Mouse (Mus musculus) inflammation-experienced regulatory T-cells (primary cell): ENCODE data around the gene Sphk2. TPM values are rescaled to one million over a fixed set of nuclear protein-coding genes. Genes with fewer than 3 reads are reported as not detected.

Experiments used
- polyA plus RNA-seq, 2 experiments: library from polyadenylated mRNA; unstranded; fragments of 100-300 nt; shearing (Covaris generic); gene quantifications; one replicate each; pipeline ENCODE4 v1.2.1; 2017

Sphk2 gene
- polyA plus RNA-seq: 10 to 100 TPM; 26.1 to 35.8 TPM

DNA sequence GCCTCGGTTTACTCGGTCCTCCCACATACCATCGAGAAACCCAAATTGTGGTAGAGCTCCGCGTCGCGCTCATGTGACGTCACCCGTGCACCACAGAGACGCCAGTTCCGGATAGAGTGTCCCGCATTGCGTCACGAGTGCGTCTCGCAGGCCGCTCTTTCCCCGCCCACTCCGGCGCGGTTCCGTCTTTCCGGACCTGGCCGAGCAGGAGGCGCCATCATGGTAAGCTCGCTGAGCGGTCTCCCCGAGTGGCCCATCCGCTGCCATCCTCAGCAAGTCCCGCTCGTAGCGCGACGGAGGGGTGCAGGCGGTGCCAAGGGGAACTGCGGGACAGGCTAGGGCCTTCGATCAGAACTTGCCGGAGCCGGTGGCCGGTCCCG is at the start of gene Sphk2:
Sphk2 (minus strand) TSS at position 85 of the 380 bp plus-strand sequence.

DNA sequence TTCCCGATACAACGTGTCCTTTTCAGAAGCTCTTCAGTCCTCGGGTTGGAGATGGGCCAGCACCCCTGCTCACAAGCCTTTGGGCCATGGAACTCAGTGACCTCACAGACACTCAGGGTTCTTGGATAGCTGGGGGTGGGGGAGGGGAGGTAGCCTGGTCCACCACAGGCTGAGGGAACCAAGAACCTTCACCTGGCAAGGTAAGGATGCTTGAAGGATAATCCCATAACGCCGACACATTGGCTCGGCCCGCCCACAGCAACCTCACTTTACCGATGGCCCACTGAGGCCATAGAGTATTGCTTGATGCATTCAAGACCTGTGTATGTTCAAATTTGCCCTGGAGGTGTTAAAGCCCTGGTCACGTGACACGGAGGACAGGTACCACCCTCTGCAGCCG is 7.9 kb upstream of the Sphk2 start, which contains the start of gene Spaca4:
Spaca4 (minus strand) TSS at position 101 of the 400 bp plus-strand sequence.

DNA sequence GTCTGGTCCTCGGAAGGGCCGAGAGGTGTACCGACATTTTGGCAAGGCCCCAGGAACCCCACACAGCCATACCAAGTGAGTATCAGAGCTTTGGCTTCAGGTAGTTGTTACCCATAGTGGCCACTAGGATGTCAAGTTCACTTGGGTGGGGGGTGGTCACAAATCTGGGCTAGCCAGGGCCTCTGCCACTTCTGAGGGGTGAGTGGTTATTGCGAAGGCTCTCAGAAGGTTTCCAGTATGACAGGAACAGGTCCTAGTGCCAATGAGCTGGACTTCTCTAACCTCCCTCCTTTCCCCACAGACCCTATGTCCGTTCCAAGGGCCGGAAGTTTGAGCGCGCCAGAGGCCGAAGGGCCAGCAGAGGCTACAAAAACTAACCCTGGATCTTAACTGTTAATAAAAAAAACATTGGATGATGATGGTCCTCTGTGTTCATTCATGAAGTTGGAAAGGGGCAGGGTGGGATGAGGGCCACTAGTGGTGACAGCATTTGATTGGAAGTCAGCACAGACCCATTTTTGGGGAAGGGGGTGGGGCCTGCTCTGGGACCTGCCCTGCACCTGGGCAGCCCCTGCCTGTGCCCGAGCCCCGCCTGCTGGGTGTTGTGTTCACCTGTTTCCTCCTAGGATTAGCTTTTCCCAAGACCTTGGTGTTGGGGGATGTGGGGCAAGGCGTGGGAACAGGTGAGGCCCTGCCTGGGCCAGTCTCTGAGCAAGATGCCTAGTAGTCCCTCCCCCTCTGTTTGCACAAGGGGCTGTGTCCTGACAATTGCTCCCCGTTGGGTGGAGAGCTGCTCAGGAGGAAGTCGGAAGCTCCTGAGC is 2.8 kb upstream of the Sphk2 start, which contains the start of gene Fam83e:
Fam83e (plus strand) TSS at position 800 of the 821 bp plus-strand sequence.

DNA sequence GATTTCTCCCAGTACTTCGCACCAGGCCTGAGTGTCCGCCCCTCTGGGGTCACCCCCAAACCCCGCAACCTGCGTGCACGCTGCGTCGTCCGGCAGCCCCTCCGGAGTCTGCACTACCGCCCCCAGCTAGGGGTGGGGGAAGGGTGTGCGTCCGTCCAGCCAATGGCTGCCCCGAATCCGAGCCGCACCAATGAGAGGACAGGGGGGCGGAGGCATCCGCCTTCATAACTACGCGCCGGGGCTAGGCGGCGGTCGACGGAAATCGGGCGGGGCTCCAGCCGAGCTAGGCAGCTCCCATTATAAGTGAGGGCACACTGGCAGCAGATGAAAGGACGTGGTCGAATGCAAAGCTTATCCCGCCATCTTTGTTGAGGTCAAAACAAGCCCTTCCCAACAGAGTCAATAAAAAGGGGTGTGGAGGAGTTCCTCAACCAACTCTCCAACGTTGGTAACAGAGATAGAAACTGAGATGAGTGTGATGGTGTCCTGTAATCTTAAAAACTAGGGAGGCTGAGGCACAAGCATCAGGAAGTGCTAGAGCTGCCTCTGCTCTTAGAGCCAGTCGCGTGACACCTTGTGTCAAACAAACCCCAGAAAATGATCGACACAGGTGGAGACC is 2.6 kb downstream of the Sphk2 start, which contains the start of gene Rpl18:
Rpl18 (plus strand) TSS at position 368 of the 619 bp plus-strand sequence.

DNA sequence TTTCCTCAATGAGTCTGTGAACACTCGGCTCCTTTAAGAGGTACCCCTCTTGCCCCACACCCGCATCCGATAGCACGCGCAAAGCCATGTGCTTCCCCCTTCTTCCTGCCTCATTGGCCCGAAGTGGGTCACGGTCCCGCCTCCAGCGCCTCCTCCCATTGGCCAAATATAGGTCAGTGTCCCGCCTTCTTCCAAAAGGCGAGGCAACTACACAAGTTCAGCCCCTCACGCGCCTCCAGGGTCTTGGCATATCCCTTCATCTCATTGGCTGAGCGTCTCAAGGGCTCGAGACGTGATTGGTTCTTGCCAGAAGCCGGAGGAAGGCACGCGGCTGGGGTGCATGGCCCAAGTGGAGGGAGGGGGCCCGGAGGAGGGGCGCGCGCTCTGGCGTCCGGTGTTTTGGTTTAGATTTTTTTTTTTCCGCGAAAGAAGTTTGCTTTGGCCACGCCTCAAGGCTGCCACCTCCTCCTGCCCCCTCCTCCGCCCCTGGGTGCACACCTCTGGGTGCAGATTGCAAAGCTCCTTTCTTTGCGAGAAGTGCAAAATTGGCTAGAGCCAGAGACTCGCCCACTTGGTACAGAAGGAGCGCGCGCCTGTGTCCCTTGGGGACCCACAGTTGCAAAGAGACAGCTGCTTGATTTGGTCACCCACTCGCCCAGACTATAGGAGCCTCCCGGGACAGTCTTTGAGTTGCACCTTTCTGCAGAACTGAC is 12.9 kb downstream of the Sphk2 start, which contains the start of gene Dbp:
Dbp (plus strand) TSS at position 359 of the 713 bp plus-strand sequence.

DNA sequence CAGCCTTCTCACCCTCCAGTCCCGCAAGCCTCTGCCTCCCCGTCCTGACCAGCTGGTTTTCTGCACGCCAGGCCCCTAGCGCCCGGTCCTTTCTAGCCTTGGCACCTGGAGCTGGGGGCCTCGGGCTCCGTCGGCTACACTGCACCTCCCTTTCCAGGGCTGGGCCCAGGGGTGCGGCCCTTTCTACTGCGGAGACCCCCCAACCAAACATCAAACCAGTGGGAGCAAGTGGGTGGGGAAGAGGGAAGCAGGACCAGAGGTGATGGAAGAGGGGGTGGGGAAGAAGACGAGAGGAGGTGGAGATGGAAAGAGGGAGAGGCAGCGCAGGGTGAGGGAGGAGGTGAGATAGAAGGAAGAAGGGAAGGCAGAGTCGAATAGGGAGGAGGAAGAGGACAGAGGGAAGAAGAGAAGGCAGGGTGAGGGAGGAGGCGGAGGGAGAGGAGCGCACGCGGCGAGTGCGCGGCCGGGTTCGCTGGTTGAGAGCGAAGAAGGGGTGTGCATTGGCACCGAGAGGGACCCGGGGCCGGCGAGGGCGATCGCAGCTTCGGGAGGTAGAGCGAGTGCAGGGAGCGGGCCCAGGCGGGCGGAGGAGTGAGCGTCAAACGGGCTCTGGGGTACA is 18.2 kb downstream of the Sphk2 start, which contains the start of gene Car11:
Car11 (plus strand) TSS at position 321 of the 619 bp plus-strand sequence.

DNA sequence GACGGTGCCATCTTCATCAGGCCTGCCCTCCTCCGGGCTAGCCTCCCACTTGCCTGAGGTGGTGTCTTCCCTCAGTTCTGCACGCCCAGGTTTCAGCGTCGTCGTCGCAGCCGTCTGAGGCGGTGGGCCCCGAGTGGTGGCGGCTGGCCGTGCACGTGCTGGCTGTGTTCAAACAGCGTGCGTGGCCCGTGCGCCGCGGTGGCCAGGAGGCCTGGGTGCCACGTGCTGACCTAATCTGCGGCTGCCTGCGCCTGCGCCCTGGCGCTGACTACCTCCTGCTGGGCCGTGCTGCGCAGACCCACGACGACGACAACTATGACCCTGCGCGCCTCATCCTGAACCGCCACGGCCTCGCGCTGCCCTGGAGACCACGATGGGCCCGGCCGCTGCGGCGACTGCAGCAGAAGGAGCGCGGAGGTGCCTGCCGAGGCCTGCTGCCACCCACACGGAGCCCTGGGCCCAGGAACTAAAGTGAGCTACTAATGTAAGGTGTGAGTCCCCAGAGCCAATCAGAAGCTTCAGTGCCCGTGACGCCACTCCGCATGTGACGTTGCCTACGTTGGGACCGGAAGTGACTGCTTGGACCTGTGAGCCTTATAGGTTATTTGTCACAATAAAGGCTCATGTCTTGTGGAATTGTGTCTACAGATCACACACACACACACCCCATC is 23.7 kb downstream of the Sphk2 start, which contains the start of gene Sec1:
Sec1 (minus strand) TSS at position 482 of the 671 bp plus-strand sequence.

DNA sequence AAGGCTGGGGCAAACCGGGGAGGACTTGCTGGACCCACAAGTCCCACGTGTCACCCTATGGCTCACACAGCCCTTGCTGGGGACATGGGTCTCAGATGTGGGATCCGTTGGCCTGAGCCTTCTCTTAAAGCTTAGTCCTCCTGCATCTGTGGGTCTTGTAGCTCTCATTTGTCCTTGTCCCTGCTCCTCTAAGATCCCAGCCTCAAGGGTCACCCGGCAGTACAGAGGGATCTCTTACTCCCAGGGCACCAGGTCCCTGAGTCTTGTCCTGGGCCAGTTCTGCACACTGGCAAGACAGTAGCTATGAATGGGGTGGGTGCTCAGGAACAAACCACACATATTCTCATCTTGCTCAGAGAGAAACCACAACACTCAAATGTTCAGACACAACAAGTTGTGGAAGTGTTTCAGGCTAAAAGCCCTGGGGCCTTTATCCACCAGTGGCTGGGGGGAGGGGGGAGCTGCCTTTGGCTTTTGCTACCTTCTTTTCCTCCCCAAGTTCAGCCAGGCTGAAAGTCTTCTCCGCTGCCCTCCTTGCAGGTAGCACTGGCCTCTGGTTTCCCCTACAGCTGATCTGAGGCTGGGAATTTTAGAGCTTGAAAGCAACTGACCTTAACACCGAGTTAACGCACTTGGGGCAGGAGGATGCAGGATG is 34.3 kb downstream of the Sphk2 start, which contains the start of gene Ntn5:
Ntn5 (plus strand) TSS at position 627 of the 655 bp plus-strand sequence.

DNA sequence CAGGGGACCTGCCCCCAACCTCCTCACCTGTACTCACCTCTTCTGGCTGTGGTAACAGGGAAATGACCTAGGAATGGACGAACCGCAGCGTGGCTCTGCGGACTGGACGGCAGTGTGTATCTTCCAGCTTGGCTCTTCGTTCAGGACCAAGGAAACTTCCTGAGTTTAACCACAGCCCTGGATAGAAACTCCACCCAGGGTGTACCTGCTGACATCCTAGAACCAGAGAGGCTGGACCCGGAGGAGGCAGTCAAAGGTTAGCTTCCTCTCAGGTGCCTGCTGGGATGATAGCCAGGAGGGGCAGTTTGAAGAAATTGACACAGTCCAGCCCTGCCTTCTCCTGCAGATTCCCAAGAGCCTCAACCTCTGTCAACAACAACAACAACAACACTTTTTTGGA is 51.6 kb downstream of the Sphk2 start, which contains the start of gene Fut2:
Fut2 (minus strand) TSS at position 234 of the 400 bp plus-strand sequence.

Other genes with a start within 250 kb of the Sphk2 start
- 1 to 10 TPM; 2.5 to 5.9 TPM for gene Tulp2, start 236.1 kb downstream of the Sphk2 start, polyA plus RNA-seq
- not detected for gene Gm45808, start 231.2 kb downstream of the Sphk2 start, polyA plus RNA-seq
- gene Dhdh, start 229.2 kb downstream of the Sphk2 start, polyA plus RNA-seq: under 1 TPM; 0.60 to 0.68 TPM
- gene Nucb1, start 207.6 kb downstream of the Sphk2 start, polyA plus RNA-seq: 100 to 1,000 TPM; 266 to 278 TPM
- 100 to 1,000 TPM in 1 of 2 experiments, 10 to 100 TPM in 1; 90.4 to 153 TPM for gene Ppp1r15a, start 191.7 kb downstream of the Sphk2 start, polyA plus RNA-seq
- gene Plekha4, start 191.7 kb downstream of the Sphk2 start, polyA plus RNA-seq: 1 to 10 TPM; 1.5 to 3.4 TPM
- 1 to 10 TPM; 1.4 to 1.9 TPM for gene Hsd17b14, start 163.1 kb downstream of the Sphk2 start, polyA plus RNA-seq
- gene Bcat2, start 147.8 kb downstream of the Sphk2 start, polyA plus RNA-seq: 10 to 100 TPM; 59.6 to 75.4 TPM
- under 1 TPM in 1 of 2 experiments, not detected in 1; 0.50 TPM for gene Fgf21, start 102.5 kb downstream of the Sphk2 start, polyA plus RNA-seq
- 1 to 10 TPM in 1 of 2 experiments, under 1 TPM in 1; 0.25 to 1.6 TPM for gene Fut1, start 100.7 kb downstream of the Sphk2 start, polyA plus RNA-seq
- gene Izumo1, start 96.2 kb downstream of the Sphk2 start, polyA plus RNA-seq: under 1 TPM; 0.47 to 0.92 TPM
- 1 to 10 TPM in 1 of 2 experiments, under 1 TPM in 1; 0.67 to 3.4 TPM for gene Rasip1, start 90.5 kb downstream of the Sphk2 start, polyA plus RNA-seq
- 1 to 10 TPM; 1.2 to 1.5 TPM for gene Mamstr, start 78.0 kb downstream of the Sphk2 start, polyA plus RNA-seq
- gene Fut2, start 51.6 kb downstream of the Sphk2 start, polyA plus RNA-seq: 1 to 10 TPM in 1 of 2 experiments, under 1 TPM in 1; 0.65 to 2.5 TPM
- under 1 TPM in 1 of 2 experiments, not detected in 1; 0.49 TPM for gene Ntn5, start 34.0 kb downstream of the Sphk2 start, polyA plus RNA-seq
- not detected for gene Sec1, start 23.6 kb downstream of the Sphk2 start, polyA plus RNA-seq
- 1 to 10 TPM; 6.1 to 9.2 TPM for gene Car11, start 18.2 kb downstream of the Sphk2 start, polyA plus RNA-seq
- 10 to 100 TPM; 26.0 to 37.0 TPM for gene Dbp, start 12.9 kb downstream of the Sphk2 start, polyA plus RNA-seq
- 1,000 to 10,000 TPM; 1,327 to 1,518 TPM for gene Rpl18, start 2.5 kb downstream of the Sphk2 start, polyA plus RNA-seq
- gene Fam83e, start 3.2 kb upstream of the Sphk2 start, polyA plus RNA-seq: 1 to 10 TPM in 1 of 2 experiments, under 1 TPM in 1; 0.25 to 1.9 TPM
- not detected for gene Spaca4, start 7.8 kb upstream of the Sphk2 start, polyA plus RNA-seq
- gene Lmtk3, start 65.7 kb upstream of the Sphk2 start, polyA plus RNA-seq: under 1 TPM; 0.12 to 0.38 TPM
- gene Sult2b1, start 66.7 kb upstream of the Sphk2 start, polyA plus RNA-seq: 1 to 10 TPM; 4.4 to 6.7 TPM
- 10 to 100 TPM; 82.2 to 88.4 TPM for gene Cyth2, start 96.6 kb upstream of the Sphk2 start, polyA plus RNA-seq
- 1 to 10 TPM in 1 of 2 experiments, under 1 TPM in 1; 0.55 to 1.0 TPM for gene Kcnj14, start 106.8 kb upstream of the Sphk2 start, polyA plus RNA-seq
- gene Grwd1, start 112.9 kb upstream of the Sphk2 start, polyA plus RNA-seq: 10 to 100 TPM; 35.7 to 36.3 TPM
- gene Kdelr1, start 154.8 kb upstream of the Sphk2 start, polyA plus RNA-seq: 100 to 1,000 TPM in 1 of 2 experiments, 10 to 100 TPM in 1; 78.9 to 119 TPM
- gene Grin2d, start 160.4 kb upstream of the Sphk2 start, polyA plus RNA-seq: 1 to 10 TPM; 1.0 to 1.6 TPM
- gene Syngr4, start 178.7 kb upstream of the Sphk2 start, polyA plus RNA-seq: under 1 TPM in 1 of 2 experiments, not detected in 1; 0.36 TPM
- gene Tmem143, start 178.9 kb upstream of the Sphk2 start, polyA plus RNA-seq: 10 to 100 TPM in 1 of 2 experiments, 1 to 10 TPM in 1; 6.0 to 13.0 TPM
- 100 to 1,000 TPM; 618 to 655 TPM for gene Emp3, start 203.4 kb upstream of the Sphk2 start, polyA plus RNA-seq
- gene Ccdc114, start 206.1 kb upstream of the Sphk2 start, polyA plus RNA-seq: 10 to 100 TPM in 1 of 2 experiments, 1 to 10 TPM in 1; 2.9 to 11.0 TPM